Mouse (Mus musculus) liver, postnatal 0 days (tissue): ENCODE results near the gene Mfsd4b5. TPM values are rescaled to one million over a fixed set of nuclear protein-coding genes. Genes with fewer than 3 reads are reported as not detected.

Experiments
- ATAC-seq: fragments of 200-750 bp; cut with Nextera tagmentation; 2 replicates; pipeline ENCODE4 v1.8.0; 2017; ENCODE audit warnings: mild to moderate bottlenecking, moderate library complexity
- DNase-seq: peaks from one replicate; pipeline ENCODE4 v3.0.0-alpha.2; 2016
- H3K27ac ChIP-seq: fragments of 300-500 bp; sonication (generic); 2 replicates; pipeline ENCODE4 v1.5.1; 2014; ENCODE audit warnings: antibody characterized with exemption, moderate library complexity, mild to moderate bottlenecking, low read depth
- H3K27me3 ChIP-seq: fragments of 300-500 bp; sonication (generic); 2 replicates; pipeline ENCODE4 v1.6.1; 2014; ENCODE audit warnings: low read length, control low read depth, mixed read lengths; ENCODE audit not compliant: insufficient read depth
- H3K36me3 ChIP-seq: fragments of 300-500 bp; sonication (generic); replicated peaks from 2 replicates; pipeline ENCODE4 v1.6.1; 2014; ENCODE audit warnings: mild to moderate bottlenecking, control low read depth, low read length, moderate library complexity, mixed read lengths; ENCODE audit not compliant: insufficient read depth
- H3K4me1 ChIP-seq: fragments of 300-500 bp; sonication (generic); 2 replicates; pipeline ENCODE4 v1.6.1; 2014; ENCODE audit warnings: antibody characterized with exemption, mild to moderate bottlenecking, control low read depth; ENCODE audit not compliant: insufficient read depth
- H3K4me2 ChIP-seq: fragments of 300-500 bp; sonication (generic); 2 replicates; pipeline ENCODE4 v1.6.1; 2014; ENCODE audit warnings: low read depth, mild to moderate bottlenecking, low read length, moderate library complexity, mixed read lengths
- H3K4me3 ChIP-seq: fragments of 300-500 bp; sonication (generic); 2 replicates; pipeline ENCODE4 v1.5.1; 2014; ENCODE audit warnings: low read depth, low read length
- H3K9ac ChIP-seq: fragments of 300-500 bp; sonication (generic); replicated peaks from 2 replicates; pipeline ENCODE4 v1.6.1; 2014; ENCODE audit warnings: mild to moderate bottlenecking, moderate library complexity
- H3K9me3 ChIP-seq: fragments of 300-500 bp; sonication (generic); 2 replicates; pipeline ENCODE4 v1.6.1; 2016; ENCODE audit warnings: mild to moderate bottlenecking, control low read depth, low read length, mixed read lengths
- CTCF ChIP-seq: sonication (generic); IDR thresholded peaks from 2 replicates; pipeline ENCODE4 v1.5.1; 2016; ENCODE audit warnings: antibody characterized with exemption, low read depth
- EP300 ChIP-seq: IDR thresholded peaks from 2 replicates; pipeline ENCODE4 v1.6.1; 2016; ENCODE audit warnings: antibody characterized with exemption, low read depth, mild to moderate bottlenecking
- WGBS: fragments of 180-500 bp; shearing (Covaris S2); extraction: QIAGEN DNeasy Blood & Tissue Kit; methylation state at CpG from one replicate; pipeline ENCODE4 v1.1.7; 2014; ENCODE audit not compliant: insufficient replicate concordance; 5-methylcytosine and 5-hydroxymethylcytosine counted together
- polyA plus RNA-seq: library from polyadenylated mRNA; unstranded; fragments of >200 nt; fragmentation: Nextera tagmentation; extraction: Ambion mirVana; gene quantifications from 2 replicates; pipeline ENCODE4 v1.2.1, GENCODE M21; 2015

The Mfsd4b5 gene
- 0.06 and 0.09 TPM in 2 replicates for polyA plus RNA-seq

DNA sequence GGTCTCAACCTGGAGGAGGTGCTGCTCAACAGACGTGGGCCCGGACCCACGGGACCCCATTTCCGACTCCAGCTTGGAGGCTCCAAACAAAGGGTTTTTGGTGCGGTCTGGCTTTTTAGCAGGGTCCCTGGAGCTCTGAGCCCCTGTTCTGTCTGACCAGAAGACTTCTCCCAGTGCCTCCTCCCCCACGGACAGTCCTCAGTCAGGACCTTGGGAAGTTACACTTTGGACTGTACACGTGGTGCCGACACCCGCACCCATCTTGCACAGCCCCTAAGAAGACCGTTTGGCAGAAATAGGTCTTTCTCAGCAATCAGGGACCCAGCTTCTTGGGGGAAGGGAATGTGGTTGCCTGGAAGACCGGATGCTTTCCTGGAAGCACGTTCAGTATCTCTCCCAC lies at the start of gene Mfsd4b5:
Mfsd4b5 (minus strand) TSS at position 181 of the 400 bp plus-strand sequence.
- H3K36me3 ChIP-seq = no peaks in the 10 kb centered on the region
- no peak within 1 kb of the TSS for H3K27ac ChIP-seq
- WGBS = 83% methylated on average over 12 of the region's 12 CpGs
- no peak within 1 kb of the TSS for H3K9ac ChIP-seq
- no peak within 1 kb of the TSS for H3K4me2 ChIP-seq
- ATAC-seq = no peak
- no peak within 1 kb of the TSS for H3K4me3 ChIP-seq
- no peak for DNase-seq
- no peak for TF ChIP-seq CTCF
- TF ChIP-seq EP300 = no peak
- H3K27me3 ChIP-seq = no peaks in the 10 kb centered on the region
- no peaks in the 10 kb centered on the region for H3K4me1 ChIP-seq
- H3K9me3 ChIP-seq = no peaks in the 10 kb centered on the region

DNA sequence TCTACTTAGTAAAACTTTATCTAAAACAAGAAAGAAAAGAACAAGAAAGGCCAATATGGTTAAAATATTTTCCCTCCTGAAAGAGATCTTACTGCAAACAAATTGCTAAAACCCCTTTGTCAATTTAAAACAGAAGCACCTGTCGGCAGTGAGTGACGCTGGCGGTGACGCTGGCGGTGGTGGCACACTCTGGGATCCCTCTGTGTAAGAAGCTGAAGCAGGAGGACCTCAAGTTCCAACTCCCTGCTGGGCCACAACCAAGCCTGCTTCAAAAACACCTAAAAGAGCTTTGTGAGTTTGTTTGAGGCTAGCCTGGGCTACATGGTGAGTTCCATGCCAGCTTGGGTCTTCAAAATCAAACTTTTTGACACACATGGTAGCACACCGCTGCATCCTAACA lies 48.5 kb upstream of the Mfsd4b5 start:
- WGBS = 97% methylated on average over 6 of the region's 6 CpGs
- no peaks in the 10 kb centered on the region for H3K4me1 ChIP-seq
- no peak overlapping the region for H3K4me2 ChIP-seq
- H3K9me3 ChIP-seq = no peaks in the 10 kb centered on the region
- H3K4me3 ChIP-seq = no peak overlapping the region
- H3K27me3 ChIP-seq = no peaks in the 10 kb centered on the region
- TF ChIP-seq EP300 = no peak
- TF ChIP-seq CTCF = no peak
- no peak for ATAC-seq
- no peak overlapping the region for H3K9ac ChIP-seq
- no peak for DNase-seq
- no peak overlapping the region for H3K27ac ChIP-seq
- peaks cover 21% of the 10 kb centered on the region; the same call in 1 of the 2 replicates for H3K36me3 ChIP-seq

DNA sequence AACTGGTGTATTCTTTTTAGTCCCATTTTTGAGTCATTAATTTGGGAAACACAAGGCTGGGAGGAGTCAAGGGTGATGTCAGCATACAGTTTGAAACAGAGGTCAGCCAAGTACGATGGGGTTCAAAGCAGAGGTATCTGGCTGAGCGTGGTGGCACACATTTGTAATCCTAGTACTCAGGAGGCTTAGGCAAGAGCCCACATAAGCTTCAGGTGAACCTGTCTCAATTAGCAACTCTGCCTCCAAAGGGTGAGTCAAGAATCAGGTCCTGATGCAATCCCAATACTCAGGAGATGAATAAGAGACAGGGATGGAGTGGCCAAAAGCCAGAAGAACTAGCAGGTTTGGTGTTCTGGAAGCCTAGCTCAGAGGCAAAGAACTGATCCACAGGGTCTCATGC lies 46.5 kb upstream of the Mfsd4b5 start:
- Histone ChIP-seq H3K27me3 (no peaks in the 10 kb centered on the region), H3K9me3 (no peaks in the 10 kb centered on the region), H3K4me3 (no peak overlapping the region), H3K4me2 (no peak overlapping the region), H3K4me1 (no peaks in the 10 kb centered on the region), H3K9ac (no peak overlapping the region), H3K27ac (no peak overlapping the region), H3K36me3 (peaks cover 14% of the 10 kb centered on the region; the same call in 1 of the 2 replicates)
- DNase-seq (no peak), ATAC-seq (no peak)
- no peak for TF ChIP-seq CTCF
- WGBS = 84% methylated on average over 2 of the region's 2 CpGs

DNA sequence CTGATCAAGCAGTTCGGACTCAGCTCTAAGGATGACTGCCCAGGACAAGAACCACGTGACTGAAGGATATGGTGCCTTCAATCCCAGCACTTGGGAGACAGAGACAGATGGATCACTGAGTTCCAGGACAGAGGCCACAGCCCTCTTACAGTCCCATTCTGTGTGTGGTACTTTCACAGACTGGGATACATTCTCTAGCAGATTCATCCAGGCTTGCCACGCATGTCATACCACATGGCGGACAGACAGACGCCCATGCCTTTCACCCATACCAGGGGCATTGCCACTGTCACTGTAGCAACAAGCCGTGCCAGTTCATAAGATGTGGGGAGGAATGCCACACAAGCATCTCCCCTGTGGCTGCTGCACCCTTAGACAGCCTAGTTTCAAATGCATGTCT lies 44.3 kb upstream of the Mfsd4b5 start:
- no peak overlapping the region for H3K4me3 ChIP-seq
- no peak overlapping the region for H3K9ac ChIP-seq
- no peak for ATAC-seq
- H3K9me3 ChIP-seq = no peaks in the 10 kb centered on the region
- H3K4me1 ChIP-seq = no peaks in the 10 kb centered on the region
- H3K36me3 ChIP-seq = 0 out of 2 replicates have a peak, but pooled peaks cover 4% of the 10 kb centered on the region
- H3K27ac ChIP-seq = no peak overlapping the region
- 87% methylated on average over 6 of the region's 6 CpGs for WGBS
- no peak overlapping the region for H3K4me2 ChIP-seq
- no peak for DNase-seq
- no peak for TF ChIP-seq EP300
- TF ChIP-seq CTCF = no peak
- no peaks in the 10 kb centered on the region for H3K27me3 ChIP-seq

DNA sequence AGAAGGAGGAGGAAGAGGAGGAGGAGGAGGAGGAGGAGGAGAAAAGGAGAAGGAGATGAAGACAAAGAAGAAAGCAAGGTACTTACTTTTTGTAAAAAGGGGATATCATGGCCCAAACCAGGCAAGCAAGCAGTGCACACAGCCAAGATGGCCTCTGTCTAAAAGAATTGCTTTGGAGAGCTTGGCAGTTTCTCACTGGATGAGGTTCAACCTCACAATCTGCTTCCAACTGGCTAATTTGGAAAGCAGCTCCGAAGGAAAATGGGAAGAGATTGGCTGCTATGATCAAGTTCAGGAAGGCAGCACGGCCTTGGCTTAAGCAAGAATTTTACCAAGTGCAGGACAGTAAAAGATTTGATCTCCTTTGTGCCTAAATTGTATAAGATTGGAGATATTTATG lies 43.2 kb upstream of the Mfsd4b5 start:
- no peaks in the 10 kb centered on the region for H3K9me3 ChIP-seq
- no peaks in the 10 kb centered on the region for H3K36me3 ChIP-seq
- no peak for TF ChIP-seq CTCF
- no peak for TF ChIP-seq EP300
- H3K27ac ChIP-seq = no peak overlapping the region
- no peaks in the 10 kb centered on the region for H3K27me3 ChIP-seq
- ATAC-seq (no peak), DNase-seq (no peak)
- 90% methylated on average over 2 of the region's 2 CpGs for WGBS
- H3K9ac ChIP-seq = no peak overlapping the region
- no peak overlapping the region for H3K4me2 ChIP-seq
- no peak overlapping the region for H3K4me3 ChIP-seq
- H3K4me1 ChIP-seq = peaks cover 8% of the 10 kb centered on the region; the same call in 1 of the 2 replicates

DNA sequence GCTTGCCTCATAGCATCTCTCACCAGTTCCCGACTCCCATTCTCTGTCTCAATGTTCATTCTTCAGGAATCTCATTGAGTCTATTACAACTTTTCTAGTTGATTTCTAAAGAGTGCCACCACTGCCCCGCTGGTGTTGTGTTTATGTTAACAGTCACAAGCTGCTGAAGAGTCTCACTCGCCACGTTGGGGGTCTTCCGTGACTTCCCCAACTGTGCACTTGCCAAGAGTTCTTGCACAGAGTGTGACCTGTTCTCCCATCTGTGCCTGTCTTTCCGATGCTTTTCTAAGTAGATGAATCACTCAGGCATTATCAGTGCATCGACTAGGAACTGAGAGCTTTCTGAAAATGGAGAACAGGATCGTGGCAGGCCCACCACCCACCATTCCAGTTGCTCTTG lies 41.6 kb upstream of the Mfsd4b5 start:
- Histone ChIP-seq H3K9me3 (no peaks in the 10 kb centered on the region), H3K4me2 (no peak overlapping the region), H3K4me3 (no peak overlapping the region), H3K9ac (no peak overlapping the region), H3K27me3 (no peaks in the 10 kb centered on the region), H3K27ac (no peak overlapping the region), H3K36me3 (no peaks in the 10 kb centered on the region), H3K4me1 (peaks cover 12% of the 10 kb centered on the region; the same call in 1 of the 2 replicates)
- no peak for DNase-seq
- TF ChIP-seq EP300 = no peak
- no peak for TF ChIP-seq CTCF
- ATAC-seq = no peak
- WGBS = 83% methylated on average over 8 of the region's 8 CpGs

DNA sequence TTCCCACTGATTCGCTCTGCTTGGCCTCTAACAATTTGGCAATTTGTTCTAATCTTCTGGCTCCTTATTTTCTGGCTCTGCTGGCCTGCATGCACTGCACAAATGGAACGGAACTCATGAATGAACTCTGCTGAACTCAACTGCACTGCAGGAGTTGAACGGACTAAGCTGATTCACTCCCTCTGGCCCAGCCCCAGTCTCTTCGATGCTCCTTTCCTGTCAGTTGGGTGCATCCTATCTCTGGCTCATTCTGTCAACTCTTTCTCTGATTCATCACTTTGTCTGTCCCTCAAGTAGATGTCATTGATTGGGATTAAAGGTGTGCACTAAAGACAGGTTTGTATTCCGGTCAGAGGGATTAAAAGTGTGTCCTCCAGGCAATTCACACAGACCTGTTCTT lies 40.1 kb upstream of the Mfsd4b5 start:
- no peak overlapping the region for H3K4me2 ChIP-seq
- H3K4me1 ChIP-seq = peaks cover 12% of the 10 kb centered on the region; the same call in 1 of the 2 replicates
- no peak for TF ChIP-seq CTCF
- TF ChIP-seq EP300 = no peak
- H3K4me3 ChIP-seq = no peak overlapping the region
- H3K36me3 ChIP-seq = no peaks in the 10 kb centered on the region
- H3K9me3 ChIP-seq = no peaks in the 10 kb centered on the region
- DNase-seq = no peak
- H3K27me3 ChIP-seq = no peaks in the 10 kb centered on the region
- H3K9ac ChIP-seq = no peak overlapping the region
- no peak for ATAC-seq
- no peak overlapping the region for H3K27ac ChIP-seq
- WGBS = 80% methylated on average over 5 of the region's 5 CpGs
